Mouse (Mus musculus) heart, embryonic 16.5 days (tissue): Measurements from ENCODE around the gene Serpina12. TPM values are rescaled to one million over a fixed set of nuclear protein-coding genes. Genes with fewer than 3 reads are reported as not detected.

ENCODE experiments used
- ATAC-seq: fragments of 200-750 bp; cut with Nextera tagmentation; replicated peaks from 2 replicates; pipeline ENCODE4 v1.8.0; 2017; ENCODE audit warnings: moderate number of reproducible peaks; ENCODE audit not compliant: insufficient read depth, low FRiP score; ENCODE audit errors: extremely low read depth
- H3K27ac ChIP-seq: fragments of 300-500 bp; sonication (generic); 2 replicates; pipeline ENCODE4 v1.5.1; 2014; ENCODE audit warnings: mild to moderate bottlenecking, low read length, control low read depth, moderate library complexity
- H3K27me3 ChIP-seq: fragments of 300-500 bp; sonication (generic); 2 replicates; pipeline ENCODE4 v1.6.1; 2014; ENCODE audit warnings: low read length, mixed read lengths; ENCODE audit not compliant: control insufficient read depth, insufficient read depth
- H3K36me3 ChIP-seq: fragments of 300-500 bp; sonication (generic); 2 replicates; pipeline ENCODE4 v1.6.1; 2014; ENCODE audit not compliant: control insufficient read depth, insufficient read depth
- H3K4me1 ChIP-seq: fragments of 300-500 bp; sonication (generic); 2 replicates; pipeline ENCODE4 v1.6.1; 2014; ENCODE audit warnings: low read length, mixed read lengths; ENCODE audit not compliant: control insufficient read depth, insufficient read depth
- H3K4me2 ChIP-seq: fragments of 300-500 bp; sonication (generic); 2 replicates; pipeline ENCODE4 v1.6.1; 2014; ENCODE audit warnings: low read depth, mild to moderate bottlenecking, control low read depth, low read length
- H3K4me3 ChIP-seq: fragments of 300-500 bp; sonication (generic); 2 replicates; pipeline ENCODE4 v1.5.1; 2014; ENCODE audit warnings: mild to moderate bottlenecking, control low read depth, low read length
- H3K9ac ChIP-seq: fragments of 300-500 bp; sonication (generic); 2 replicates; pipeline ENCODE4 v1.6.1; 2014; ENCODE audit warnings: low read length, control low read depth
- H3K9me3 ChIP-seq: fragments of 300-500 bp; sonication (generic); replicated peaks from 2 replicates; pipeline ENCODE4 v1.6.1; 2016; ENCODE audit warnings: low read length; ENCODE audit not compliant: control insufficient read depth
- WGBS: fragments of 180-500 bp; shearing (Covaris S2); extraction: QIAGEN DNeasy Blood & Tissue Kit; methylation state at CpG from one replicate; pipeline ENCODE4 v1.1.7; 2014; 5-methylcytosine and 5-hydroxymethylcytosine counted together
- polyA plus RNA-seq: library from polyadenylated mRNA; unstranded; fragments of >200 nt; fragmentation: Nextera tagmentation; extraction: Ambion mirVana; gene quantifications from 2 replicates; pipeline ENCODE4 v1.2.1, GENCODE M21; 2015

Gene Serpina12
- polyA plus RNA-seq, 1 experiment from 2014 or later = not detected

DNA sequence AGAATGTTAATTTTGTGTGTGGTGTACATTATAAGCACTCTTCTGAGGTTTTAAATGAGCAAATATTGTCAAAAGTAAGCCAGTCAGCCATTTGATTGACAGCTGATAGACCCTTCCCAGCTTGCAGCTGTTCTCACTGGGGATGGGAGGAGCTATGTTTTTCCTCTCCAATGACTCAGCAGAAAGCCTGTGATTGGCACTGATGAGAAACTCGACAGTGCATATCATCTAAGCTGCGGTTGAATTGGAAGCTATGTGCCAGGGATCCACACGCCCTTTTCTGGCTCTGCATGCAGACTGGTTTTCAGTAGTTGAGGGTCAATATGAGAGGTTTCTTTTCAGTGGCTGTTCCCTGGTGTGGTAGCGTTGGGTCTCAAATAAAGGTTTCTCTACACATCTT, 20.3 kb upstream of the Serpina12 start:
- no peak for ATAC-seq
- Histone ChIP-seq H3K4me2 (no peak overlapping the region), H3K36me3 (no peaks in the 10 kb centered on the region), H3K4me1 (no peaks in the 10 kb centered on the region), H3K27ac (no peak overlapping the region), H3K27me3 (no peaks in the 10 kb centered on the region; the same call in 1 of the 2 replicates), H3K9me3 (no peaks in the 10 kb centered on the region), H3K4me3 (no peak overlapping the region), H3K9ac (no peak overlapping the region)
- 56% methylated on average over 4 of the region's 4 CpGs for WGBS

DNA sequence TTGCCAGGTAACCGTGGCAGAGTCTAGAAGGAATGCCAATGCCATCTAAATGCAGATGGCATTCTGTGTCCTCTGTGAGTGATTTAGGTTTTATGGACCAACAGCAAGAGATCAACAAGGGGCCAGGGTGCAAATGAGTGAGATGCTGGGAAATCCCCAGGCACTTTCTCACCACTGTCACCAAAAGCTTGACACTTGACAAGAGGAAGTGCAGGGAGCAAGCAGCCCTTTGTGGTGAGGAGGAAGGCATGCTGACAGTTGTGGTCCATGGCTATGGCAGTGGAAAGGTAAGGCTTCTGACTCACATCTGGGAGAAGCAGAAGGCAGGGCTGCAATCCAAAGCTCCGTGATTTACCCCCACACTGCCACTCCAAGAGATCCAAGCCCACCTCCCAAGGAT, 17.6 kb upstream of the Serpina12 start:
- no peak for ATAC-seq
- Histone ChIP-seq H3K36me3 (no peaks in the 10 kb centered on the region), H3K4me2 (no peak overlapping the region), H3K9me3 (no peaks in the 10 kb centered on the region), H3K9ac (no peak overlapping the region), H3K27ac (no peak overlapping the region), H3K4me3 (no peak overlapping the region), H3K27me3 (no peaks in the 10 kb centered on the region; the same call in 1 of the 2 replicates), H3K4me1 (no peaks in the 10 kb centered on the region)
- WGBS = 40% methylated on average over 2 of the region's 2 CpGs

DNA sequence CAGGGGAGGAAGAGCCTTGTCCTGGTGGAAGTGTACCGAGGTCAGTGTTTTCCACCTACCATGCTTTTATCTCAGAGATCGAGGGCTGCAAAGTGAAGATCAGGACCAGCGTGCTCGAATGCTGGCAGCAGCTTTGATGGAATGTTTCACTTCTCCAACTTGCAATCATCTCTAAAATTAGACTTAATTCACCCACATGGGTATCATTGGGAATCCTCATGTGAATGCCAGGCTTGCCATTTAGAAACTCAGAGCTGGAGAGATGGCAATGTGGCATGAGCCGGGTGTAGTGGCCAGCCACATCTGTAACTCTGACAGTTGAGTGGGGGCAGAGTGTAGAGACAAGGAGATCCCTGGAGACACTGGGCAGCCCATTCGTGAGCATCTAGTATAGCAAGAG, 15.9 kb upstream of the Serpina12 start:
- H3K27me3 ChIP-seq = no peaks in the 10 kb centered on the region; the same call in 1 of the 2 replicates
- H3K27ac ChIP-seq = no peak overlapping the region
- H3K9me3 ChIP-seq = no peaks in the 10 kb centered on the region
- no peak overlapping the region for H3K4me3 ChIP-seq
- no peak for ATAC-seq
- no peaks in the 10 kb centered on the region for H3K36me3 ChIP-seq
- H3K4me2 ChIP-seq = no peak overlapping the region
- WGBS = 49% methylated on average over 6 of the region's 6 CpGs
- no peak overlapping the region for H3K9ac ChIP-seq
- H3K4me1 ChIP-seq = no peaks in the 10 kb centered on the region

DNA sequence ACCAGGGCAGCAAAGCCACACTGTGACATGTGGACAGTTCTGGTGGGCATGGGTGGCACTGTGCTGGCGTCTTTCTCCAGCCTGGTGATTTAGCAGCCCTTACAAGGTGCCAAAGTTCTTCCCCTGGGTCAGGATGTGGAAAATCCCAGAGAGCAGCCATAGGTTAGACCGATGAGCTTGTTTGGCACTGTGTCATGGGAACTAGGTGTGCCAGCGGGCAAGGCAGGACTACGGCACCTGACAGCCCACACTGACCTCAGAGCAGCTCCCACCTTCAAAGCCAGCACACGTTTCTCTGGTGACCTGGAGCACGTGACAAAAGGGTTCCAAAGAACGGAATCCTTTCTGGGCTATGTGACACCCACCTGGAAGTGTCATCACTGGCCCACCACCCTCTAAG, 13.3 kb upstream of the Serpina12 start:
- 0 out of 2 replicates have a peak, but pooled peaks have one; percentile 11 for ATAC-seq
- no peak overlapping the region for H3K9ac ChIP-seq
- H3K9me3 ChIP-seq = no peaks in the 10 kb centered on the region
- H3K4me1 ChIP-seq = no peaks in the 10 kb centered on the region
- WGBS = 72% methylated on average over 7 of the region's 7 CpGs
- H3K4me3 ChIP-seq = no peak overlapping the region
- H3K27me3 ChIP-seq = no peaks in the 10 kb centered on the region
- H3K4me2 ChIP-seq = no peak overlapping the region
- peak overlapping the region; percentile 5; the same call in 1 of the 2 replicates for H3K27ac ChIP-seq
- H3K36me3 ChIP-seq = no peaks in the 10 kb centered on the region

- no peaks in the 10 kb centered on the region for H3K4me1 ChIP-seq
- no peak overlapping the region for H3K4me2 ChIP-seq
- H3K27me3 ChIP-seq = no peaks in the 10 kb centered on the region
- no peaks in the 10 kb centered on the region for H3K36me3 ChIP-seq
- H3K4me3 ChIP-seq = no peak overlapping the region
- 8% methylated on average over 4 of the region's 4 CpGs for WGBS
- no peaks in the 10 kb centered on the region for H3K9me3 ChIP-seq
- H3K9ac ChIP-seq = no peak overlapping the region
- peak overlapping the region; percentile 5; the same call in 1 of the 2 replicates for H3K27ac ChIP-seq
- peak; percentile 78 for ATAC-seq
These were observed 12.8 kb upstream of the Serpina12 start for GRCm38 (mm10) chr12:104057050-104057449.

DNA sequence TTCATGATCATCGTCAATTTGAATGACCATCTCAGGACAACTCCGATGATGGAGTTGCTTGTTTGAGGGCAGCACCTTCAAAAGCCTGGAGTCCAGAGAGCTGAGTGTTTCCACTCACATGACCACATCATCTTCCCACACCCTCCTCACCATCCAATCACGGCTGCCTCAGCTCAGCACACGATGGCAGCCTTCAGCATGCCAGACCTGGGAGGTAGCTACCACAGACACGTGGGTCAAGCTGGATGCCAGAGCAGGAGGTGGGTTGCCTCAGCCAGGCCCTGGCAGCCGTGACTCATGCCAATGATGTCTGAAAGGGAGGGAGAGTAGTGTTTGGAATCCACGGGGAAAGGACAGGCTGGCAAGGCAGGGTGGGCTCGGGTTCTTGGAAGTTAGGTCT, 11.5 kb upstream of the Serpina12 start:
- Histone ChIP-seq H3K4me1 (no peaks in the 10 kb centered on the region), H3K9me3 (no peaks in the 10 kb centered on the region), H3K36me3 (no peaks in the 10 kb centered on the region), H3K27me3 (no peaks in the 10 kb centered on the region), H3K4me3 (no peak overlapping the region), H3K4me2 (no peak overlapping the region), H3K9ac (no peak overlapping the region), H3K27ac (no peak overlapping the region)
- WGBS = 68% methylated on average over 8 of the region's 8 CpGs
- no peak for ATAC-seq

DNA sequence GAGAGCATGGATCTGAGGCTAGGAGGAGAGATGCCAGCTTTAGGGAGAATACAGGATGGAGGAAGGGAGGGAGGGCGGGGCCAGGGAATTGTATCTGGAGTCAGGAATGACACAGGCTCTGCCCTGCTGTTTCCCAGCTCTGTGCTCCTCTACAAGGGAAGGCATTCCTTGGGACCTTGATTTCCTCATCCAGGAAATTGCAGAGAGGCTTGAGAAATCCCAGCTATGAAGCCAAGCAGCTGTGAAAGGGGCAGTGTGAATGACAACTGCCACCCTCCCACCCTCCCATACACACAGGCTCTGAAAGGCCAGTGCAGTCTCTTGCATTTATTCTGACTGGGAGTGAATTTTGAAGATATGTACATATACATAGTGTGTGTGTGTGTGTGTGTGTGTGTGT, 9.8 kb upstream of the Serpina12 start:
- Histone ChIP-seq H3K36me3 (no peaks in the 10 kb centered on the region), H3K4me3 (no peak overlapping the region), H3K9ac (no peak overlapping the region), H3K4me1 (no peaks in the 10 kb centered on the region), H3K27me3 (no peaks in the 10 kb centered on the region), H3K9me3 (no peaks in the 10 kb centered on the region), H3K27ac (no peak overlapping the region), H3K4me2 (no peak overlapping the region)
- 33% methylated on average over 1 of the region's 1 CpGs for WGBS
- ATAC-seq = no peak

DNA sequence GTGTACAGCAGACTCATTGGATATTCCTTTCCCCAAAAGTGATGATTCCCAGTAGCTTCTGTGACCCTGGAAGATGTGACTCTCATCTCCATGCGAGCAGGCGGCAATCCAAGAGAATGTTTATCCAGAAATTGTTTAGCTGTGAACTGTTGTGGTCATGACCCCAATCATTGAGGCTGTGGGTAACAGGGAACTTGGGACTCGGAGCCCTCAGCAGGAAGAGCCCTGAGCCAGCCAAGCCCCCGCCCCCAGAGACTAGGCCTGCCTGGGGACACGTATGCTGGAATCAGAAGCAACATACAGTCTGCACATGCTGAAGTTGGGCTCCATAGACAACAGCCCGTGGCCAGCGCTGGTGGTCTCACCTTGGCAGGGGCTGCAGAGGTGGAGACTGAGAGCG, 1.5 kb upstream of the Serpina12 start:
- Histone ChIP-seq H3K36me3 (no peaks in the 10 kb centered on the region), H3K4me3 (no peak overlapping the region), H3K9ac (no peak overlapping the region), H3K4me1 (no peaks in the 10 kb centered on the region), H3K9me3 (no peaks in the 10 kb centered on the region), H3K4me2 (no peak overlapping the region), H3K27me3 (no peaks in the 10 kb centered on the region), H3K27ac (no peak overlapping the region)
- WGBS = 80% methylated on average over 8 of the region's 8 CpGs
- no peak for ATAC-seq

DNA sequence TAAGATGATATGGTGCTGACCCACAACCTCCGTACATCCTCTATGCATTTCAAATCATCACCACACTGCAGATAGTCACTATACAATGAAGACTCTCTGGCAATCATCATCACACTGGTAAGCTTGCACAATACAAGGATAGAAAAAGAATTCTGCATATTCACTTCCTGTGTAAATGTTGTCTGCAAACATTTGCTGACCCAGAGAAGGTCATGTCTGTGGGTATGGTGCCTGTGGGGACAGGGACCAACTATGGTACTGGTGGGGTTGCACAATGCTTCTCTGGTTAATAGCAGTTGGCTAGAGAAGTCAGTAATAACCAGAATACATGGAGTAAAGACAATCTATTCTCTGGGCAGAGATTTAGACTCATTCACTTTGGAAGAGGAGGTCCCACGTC, 1.5 kb downstream of the Serpina12 start:
- Histone ChIP-seq H3K9me3 (no peaks in the 10 kb centered on the region), H3K27ac (no peak overlapping the region), H3K27me3 (no peaks in the 10 kb centered on the region), H3K36me3 (no peaks in the 10 kb centered on the region), H3K4me1 (no peaks in the 10 kb centered on the region), H3K4me2 (no peak overlapping the region), H3K4me3 (no peak overlapping the region), H3K9ac (no peak overlapping the region)
- no peak for ATAC-seq
- 73% methylated on average over 2 of the region's 2 CpGs for WGBS
